Mouse (Mus musculus) testis, adult 2 months (tissue): ENCODE measurements around the gene Cdc14a.

Experiments
- CTCF ChIP-seq: fragments of 200-500 bp; IDR thresholded peaks from 2 replicates; pipeline ENCODE4 v1.5.1; 2012; ENCODE audit warnings: low read depth, mild to moderate bottlenecking, inconsistent platforms, low read length, moderate library complexity; ENCODE audit not compliant: control insufficient read depth, insufficient read depth, insufficient replicate concordance
- POLR2A ChIP-seq: fragments of 200-500 bp; IDR thresholded peaks from 2 replicates; pipeline ENCODE4 v1.6.1; 2012; ENCODE audit warnings: low read depth, mild to moderate bottlenecking, inconsistent platforms, low read length, moderate library complexity; ENCODE audit not compliant: control insufficient read depth

- TF ChIP-seq POLR2A (no peak), CTCF (no peak)
These were observed 112.7 kb downstream of the Cdc14a start for GRCm38 (mm10) chr3:116311173-116311572.
